Mouse (Mus musculus) frontal cortex, postnatal 36 days (tissue): ENCODE data around the gene Ppp1r12c.

Experiments
- DNase-seq, 2 experiments: peaks; one replicate each; pipeline ENCODE4 v3.0.0; 2022; ENCODE audit warnings: low spot score in 2 of 2

Ppp1r12c gene

GRCm38 (mm10) chr7:4431548-4431947 lies 69.9 kb downstream of the Ppp1r12c start:
- DNase-seq = peak; percentile 57 to 62
